Mouse (Mus musculus): ENCODE data around the gene Itgb4.

Itgb4 gene

GRCm38 (mm10) chr11:116028177-116028865 is 53.8 kb downstream of the Itgb4 start:
- DNase-seq (ENCODE audit: low spot score) = no peak

- DNase-seq (ENCODE audit: low spot score) = no peak
Observed at GRCm38 (mm10) chr11:116029086-116029865, 54.8 kb downstream of the Itgb4 start.

DNA sequence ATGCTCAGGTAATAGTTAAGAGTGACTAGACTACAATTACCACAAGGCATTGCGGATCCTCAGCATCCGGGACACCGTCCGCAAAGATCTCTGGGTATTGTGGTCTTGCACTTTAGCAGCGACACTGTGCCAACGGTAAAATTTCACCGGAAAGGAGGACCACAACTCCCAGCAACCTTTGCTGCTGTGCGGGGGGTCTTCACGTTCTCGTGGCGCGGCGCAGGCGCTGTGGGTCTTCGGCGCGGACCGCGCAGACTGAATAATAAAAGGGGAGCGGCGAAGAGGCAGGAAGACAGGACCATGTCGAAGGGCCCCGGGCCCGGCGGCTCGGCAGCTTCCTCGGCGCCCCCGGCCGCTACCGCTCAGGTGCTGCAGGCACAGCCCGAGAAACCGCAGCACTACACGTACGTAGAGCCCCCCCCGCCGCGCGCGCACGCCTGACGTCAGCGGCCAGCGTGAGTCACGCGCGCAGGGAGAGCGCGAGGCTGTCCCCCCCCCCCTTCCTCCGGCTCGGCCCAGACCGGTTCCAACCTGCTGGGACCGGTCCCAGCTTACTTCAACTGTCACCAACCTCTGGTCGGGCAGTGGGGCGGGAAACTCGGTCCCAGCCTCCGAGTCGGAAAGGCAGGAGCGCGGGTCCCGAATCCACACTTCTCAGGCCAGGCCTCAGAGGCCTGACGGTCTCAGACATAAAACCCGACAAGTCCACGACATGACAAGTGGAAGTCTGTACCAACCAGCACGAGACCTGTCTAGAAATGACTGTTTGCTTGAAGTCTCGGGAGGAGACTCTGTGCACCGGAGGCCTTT is 55.8 kb downstream of the Itgb4 start, which contains the start of gene Unk:
Gene Unk, plus strand, starts transcription at position 235 of the 810 bp plus-strand sequence.
- peak; percentile 87 for DNase-seq (ENCODE audit: low spot score)

GRCm38 (mm10) chr11:116030898-116031845 is 56.7 kb downstream of the Itgb4 start:
- DNase-seq (ENCODE audit: low spot score) = no peak

DNA sequence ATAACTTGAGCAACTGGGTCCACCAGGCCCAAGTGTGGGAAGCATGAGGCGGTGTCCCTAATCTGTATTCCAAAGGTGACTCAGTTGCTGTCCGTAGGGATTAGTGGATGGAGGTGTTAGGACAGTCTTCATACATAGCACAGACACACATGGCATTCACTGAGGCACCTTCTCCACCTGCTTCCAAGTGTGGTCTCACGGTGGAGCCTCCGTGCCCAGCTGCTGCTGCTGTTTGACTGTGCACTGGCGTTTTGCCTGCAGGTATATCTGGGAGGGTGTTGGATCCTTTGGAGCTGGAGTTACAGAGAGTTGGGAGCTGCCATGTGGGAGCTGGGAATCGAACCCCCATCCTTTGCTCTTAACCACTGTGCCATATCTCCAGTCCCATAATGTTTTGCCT is 60.1 kb downstream of the Itgb4 start:
- no peak for DNase-seq (ENCODE audit: low spot score)

DNA sequence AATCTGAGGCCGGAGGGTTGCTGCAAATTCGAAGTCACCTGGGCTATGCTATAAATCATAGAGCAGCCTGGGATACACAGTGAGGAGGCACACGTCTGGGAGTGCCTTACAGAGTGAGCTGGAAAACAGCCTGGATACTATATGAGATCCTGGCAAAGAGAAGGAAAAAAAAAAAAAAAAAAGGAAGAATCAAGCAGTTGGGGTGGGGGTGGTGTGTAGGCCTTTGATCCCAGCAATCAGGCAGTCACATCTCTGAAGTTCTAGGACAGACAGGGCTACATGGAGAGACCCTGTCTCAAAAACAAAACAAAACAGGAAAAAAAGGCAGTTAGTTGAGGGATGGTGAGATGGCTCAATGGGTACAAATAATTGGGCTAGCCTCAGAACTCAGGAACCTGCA is 62.2 kb downstream of the Itgb4 start:
- DNase-seq (ENCODE audit: low spot score) = no peak

GRCm38 (mm10) chr11:116037826-116038225 is 63.3 kb downstream of the Itgb4 start:
- DNase-seq (ENCODE audit: low spot score) = no peak

DNA sequence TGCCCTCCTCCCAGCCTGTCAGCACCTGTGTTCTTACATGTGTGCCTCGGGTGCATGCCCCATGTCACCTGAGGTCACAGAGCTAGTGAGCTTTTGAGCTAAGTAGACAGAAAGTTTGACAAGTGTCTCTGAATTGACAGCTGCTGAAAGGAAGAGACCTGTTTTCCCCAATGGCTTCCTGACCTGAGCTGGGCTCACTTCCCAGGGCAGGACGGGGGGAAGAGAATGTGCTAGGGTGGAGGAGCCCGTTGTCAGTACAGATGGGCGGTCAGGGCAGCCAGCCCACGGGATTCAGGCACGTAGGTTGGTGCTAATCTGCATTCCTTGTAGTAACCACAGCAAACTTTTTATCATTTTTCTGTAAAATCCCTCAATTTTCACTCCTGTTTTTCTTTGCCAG is 66.1 kb downstream of the Itgb4 start:
- DNase-seq (ENCODE audit: low spot score) = no peak

DNA sequence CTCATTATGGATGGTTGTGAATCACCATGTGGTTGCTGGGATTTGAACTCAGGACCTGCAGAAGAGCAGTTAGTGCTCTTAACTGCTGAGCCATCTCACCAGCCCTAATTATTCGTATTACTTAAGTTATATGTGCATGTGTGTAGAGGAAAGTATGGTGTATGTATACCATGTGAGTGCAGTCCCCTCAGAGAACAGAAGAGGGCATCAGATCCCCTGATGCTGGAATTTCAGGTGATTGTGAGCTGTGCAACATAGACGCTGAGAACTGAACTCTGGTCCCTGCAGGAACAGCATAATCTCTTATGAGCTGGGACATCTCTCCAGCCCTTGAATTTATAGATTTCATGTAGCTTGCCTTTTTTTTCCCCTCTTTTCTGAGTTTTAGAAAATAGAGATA is 67.3 kb downstream of the Itgb4 start:
- no peak for DNase-seq (ENCODE audit: low spot score)

- no peak for DNase-seq (ENCODE audit: low spot score)
Observed at GRCm38 (mm10) chr11:116042372-116043138, 68.0 kb downstream of the Itgb4 start.

- no peak for DNase-seq (ENCODE audit: low spot score)
Observed at GRCm38 (mm10) chr11:116043286-116043685, 68.8 kb downstream of the Itgb4 start.

DNA sequence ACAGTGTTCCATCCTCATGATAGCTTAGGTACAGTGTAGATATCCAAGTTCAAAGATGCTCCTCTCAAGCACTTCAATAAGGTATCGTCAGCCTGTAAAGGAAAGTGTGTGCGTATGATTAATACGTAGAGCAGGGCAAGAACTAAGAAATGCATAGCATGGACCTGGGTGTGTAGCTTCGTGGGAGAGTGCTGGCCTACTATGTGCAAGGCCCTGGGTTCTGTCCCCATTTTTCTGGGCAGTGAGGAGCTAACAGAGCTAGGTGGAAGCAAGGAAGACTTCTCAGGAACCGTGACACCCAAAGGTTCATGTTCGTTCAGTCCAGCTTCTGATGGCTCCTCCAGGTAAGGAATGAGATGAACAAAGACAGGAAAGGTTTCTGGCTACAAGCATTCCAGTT is 70.7 kb downstream of the Itgb4 start:
- no peak for DNase-seq (ENCODE audit: low spot score)

- no peak for DNase-seq (ENCODE audit: low spot score)
Observed at GRCm38 (mm10) chr11:116049610-116050009, 75.1 kb downstream of the Itgb4 start.

- DNase-seq (ENCODE audit: low spot score) = no peak
Observed at GRCm38 (mm10) chr11:116050196-116050595, 75.7 kb downstream of the Itgb4 start.

DNA sequence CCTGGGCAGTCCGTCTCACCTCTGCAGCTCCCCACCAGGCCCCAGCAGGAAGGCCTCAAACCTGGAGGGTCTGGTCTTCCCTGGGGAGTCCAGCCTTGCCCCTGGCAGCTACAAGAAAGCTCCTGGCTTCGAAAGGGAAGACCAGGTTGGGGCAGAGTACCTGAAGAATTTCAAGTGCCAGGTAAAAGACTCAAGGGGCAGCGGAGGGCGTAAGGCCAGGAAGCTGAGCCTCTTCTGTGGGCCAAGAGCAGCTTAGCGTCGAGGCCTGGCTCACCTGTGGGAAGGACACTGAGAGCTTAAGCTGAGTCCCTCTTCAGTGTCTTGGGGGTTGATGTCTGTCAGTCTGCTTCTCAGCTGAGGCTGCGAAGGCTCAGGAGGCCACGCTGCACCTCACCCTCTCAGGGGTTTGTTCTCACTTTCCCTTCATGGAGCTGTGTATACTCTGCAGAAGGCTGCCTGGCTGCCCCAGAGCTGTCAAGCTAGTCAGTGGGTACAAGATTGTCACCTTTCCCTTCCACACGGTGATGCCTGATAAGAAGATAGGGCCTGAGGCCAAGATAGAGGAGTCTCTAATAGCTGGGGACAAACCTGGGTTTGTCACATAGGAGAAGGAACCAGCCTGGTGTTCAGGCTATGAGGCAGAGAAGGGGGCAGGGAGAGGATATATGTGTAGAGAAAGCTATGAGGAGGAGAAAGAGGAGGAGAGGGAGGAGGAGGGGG is 79.2 kb downstream of the Itgb4 start:
- DNase-seq (ENCODE audit: low spot score) = no peak

- no peak for DNase-seq (ENCODE audit: low spot score)
Observed at GRCm38 (mm10) chr11:116055873-116056272, 81.4 kb downstream of the Itgb4 start.

DNA sequence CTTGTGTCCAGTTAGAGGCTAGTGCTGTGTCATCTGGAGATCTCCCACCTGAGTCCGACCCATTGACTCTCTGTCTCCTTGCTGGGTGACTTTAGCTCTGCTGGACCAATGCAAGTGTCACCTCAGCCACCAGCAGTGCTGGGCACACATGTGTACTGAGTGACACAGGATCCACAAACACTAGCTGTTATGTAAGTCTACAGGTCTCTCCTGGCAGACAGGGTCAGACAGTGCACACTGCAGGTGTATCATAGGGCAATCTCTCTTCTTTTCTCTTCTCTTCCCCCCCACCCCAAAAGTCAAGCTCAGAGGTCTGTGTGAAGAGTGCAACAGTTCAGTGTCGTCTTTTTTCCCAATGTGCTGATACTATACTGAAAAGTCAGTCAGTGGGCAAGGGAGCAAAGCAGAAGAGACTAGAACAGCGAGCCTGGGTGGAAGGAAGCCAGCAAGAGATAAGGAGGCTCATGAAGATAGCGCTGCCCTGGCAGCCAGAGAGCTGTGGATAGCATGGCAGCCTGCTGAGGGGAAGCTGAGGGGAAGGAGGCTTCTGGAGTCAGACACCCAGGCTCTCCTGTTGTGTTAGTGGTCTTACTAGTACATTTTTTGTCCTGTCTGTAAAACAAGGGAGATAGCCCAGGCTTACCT is 82.8 kb downstream of the Itgb4 start:
- no peak for DNase-seq (ENCODE audit: low spot score)
